Mouse (Mus musculus) layer of hippocampus, postnatal 14 days (tissue): ENCODE results near the gene Trim46. TPM values are rescaled to one million over a fixed set of nuclear protein-coding genes. Genes with fewer than 3 reads are reported as not detected.

Source experiments
- DNase-seq, 2 experiments: peaks; one replicate each; pipeline ENCODE4 v3.0.0; 2021 to 2022; ENCODE audit warnings: low spot score in 2 of 2, mixed read lengths in 1 of 2
- long read RNA-seq, 2 experiments: library from polyadenylated mRNA; stranded (forward); transcript quantifications; one replicate each; pipeline ENCODE4 v2.0.0; 2021
- total RNA-seq, 2 experiments: library from RNA; stranded (reverse); gene quantifications; 2 replicates each; pipeline ENCODE4 v1.2.3; 2021

Gene Trim46
- 10 to 100 TPM; 97.0 to 99.4 TPM for total RNA-seq
- long read RNA-seq, experiment 1, transcript Trim46-201 (10 exons, 3,122 nt) = major isoform, 16 of 65 reads
- long read RNA-seq, experiment 1, partial matches to known transcripts = 14 of 65 reads
- long read RNA-seq, experiment 1, other reads (novel, unspliced or antisense) = 30 of 65 reads
- long read RNA-seq, experiment 2, transcript Trim46-201 (10 exons, 3,122 nt) = major isoform, 11 of 66 reads
- long read RNA-seq, experiment 2, partial matches to known transcripts = 24 of 66 reads
- long read RNA-seq, experiment 2, other reads (novel, unspliced or antisense) = 28 of 66 reads

- DNase-seq = peak; percentile 87 to 93
These were observed at the start of gene Trim46 for GRCm38 (mm10) chr3:89246261-89247100. TSS of gene Trim46 (minus strand) at chr3:89246309.

GRCm38 (mm10) chr3:89295685-89296230 is 49.6 kb upstream of the Trim46 start:
- DNase-seq = no peak

- DNase-seq = no peak
These were observed 48.1 kb upstream of the Trim46 start for GRCm38 (mm10) chr3:89294195-89294594.

GRCm38 (mm10) chr3:89293247-89293918 is 47.3 kb upstream of the Trim46 start:
- DNase-seq = no peak

GRCm38 (mm10) chr3:89292303-89292702 is 46.2 kb upstream of the Trim46 start:
- DNase-seq = no peak

GRCm38 (mm10) chr3:89291874-89292273 is 45.8 kb upstream of the Trim46 start:
- DNase-seq = no peak

GRCm38 (mm10) chr3:89288503-89288928 is 42.4 kb upstream of the Trim46 start:
- no peak for DNase-seq

DNA sequence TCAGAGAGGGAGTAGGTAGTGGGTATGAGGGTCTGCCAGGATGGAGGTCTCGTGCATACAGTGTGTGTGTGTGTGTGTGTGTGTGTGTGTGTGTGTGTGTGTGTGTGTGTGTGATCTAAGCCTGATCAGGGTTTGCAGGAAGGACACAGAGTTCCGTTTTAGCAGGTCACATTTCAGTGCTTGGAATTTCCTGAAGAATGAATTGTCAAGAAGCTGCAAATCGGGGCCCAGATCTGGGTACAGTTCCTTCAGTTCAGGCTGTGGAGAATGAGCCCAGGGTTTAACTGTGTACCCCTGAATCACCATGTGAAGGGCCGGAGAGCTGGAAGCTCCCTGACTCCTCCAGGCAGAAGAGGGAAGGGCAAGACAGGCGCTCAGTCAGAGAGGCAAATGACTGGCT is 41.2 kb upstream of the Trim46 start:
- no peak for DNase-seq

- DNase-seq = no peak
These were observed 39.4 kb upstream of the Trim46 start for GRCm38 (mm10) chr3:89285526-89285925.

GRCm38 (mm10) chr3:89284261-89284660 is 38.2 kb upstream of the Trim46 start:
- DNase-seq = no peak

- no peak for DNase-seq
These were observed 36.2 kb upstream of the Trim46 start for GRCm38 (mm10) chr3:89282291-89282643.

DNA sequence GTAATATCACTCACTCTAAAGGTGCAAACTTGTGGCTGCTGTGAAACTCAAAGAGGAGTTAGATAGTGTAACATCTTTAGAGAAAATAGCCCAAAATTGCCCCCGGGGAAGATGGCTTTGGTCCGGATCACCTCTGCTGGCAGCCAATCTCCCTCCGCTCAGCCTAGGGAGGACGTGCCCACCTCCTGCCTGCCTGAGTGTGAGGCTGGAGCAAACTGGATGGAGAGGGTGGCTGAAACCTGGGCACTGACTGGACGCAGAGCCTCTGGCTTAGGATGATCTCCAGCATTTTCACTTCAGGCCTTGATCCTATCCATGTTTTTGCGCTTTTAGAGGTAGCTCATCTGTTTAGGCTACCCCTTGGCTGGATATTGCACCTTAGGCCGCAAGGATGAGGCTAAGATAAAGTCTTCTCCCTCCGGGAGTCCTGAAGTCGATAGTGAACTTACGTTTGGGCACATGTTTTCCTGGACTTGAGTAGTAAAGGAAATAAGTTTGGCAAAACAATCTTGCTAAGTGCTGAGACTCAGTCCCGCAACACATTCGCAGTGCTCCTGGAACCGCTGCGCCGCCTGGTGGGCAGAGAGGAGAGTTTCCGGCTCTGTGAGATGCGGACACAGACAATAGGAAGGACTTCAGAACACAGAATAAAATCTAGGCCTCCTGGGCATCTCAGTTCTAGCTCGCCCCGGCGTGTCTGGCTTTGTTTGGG is 35.6 kb upstream of the Trim46 start:
- peak; percentile 81 to 88 for DNase-seq

GRCm38 (mm10) chr3:89280606-89281511 is 34.8 kb upstream of the Trim46 start, which contains the start of gene Efna1:
TSS of gene Efna1 (minus strand) at chr3:89281142.
- peak in 1 of 2 experiments; percentile 35 for DNase-seq

DNA sequence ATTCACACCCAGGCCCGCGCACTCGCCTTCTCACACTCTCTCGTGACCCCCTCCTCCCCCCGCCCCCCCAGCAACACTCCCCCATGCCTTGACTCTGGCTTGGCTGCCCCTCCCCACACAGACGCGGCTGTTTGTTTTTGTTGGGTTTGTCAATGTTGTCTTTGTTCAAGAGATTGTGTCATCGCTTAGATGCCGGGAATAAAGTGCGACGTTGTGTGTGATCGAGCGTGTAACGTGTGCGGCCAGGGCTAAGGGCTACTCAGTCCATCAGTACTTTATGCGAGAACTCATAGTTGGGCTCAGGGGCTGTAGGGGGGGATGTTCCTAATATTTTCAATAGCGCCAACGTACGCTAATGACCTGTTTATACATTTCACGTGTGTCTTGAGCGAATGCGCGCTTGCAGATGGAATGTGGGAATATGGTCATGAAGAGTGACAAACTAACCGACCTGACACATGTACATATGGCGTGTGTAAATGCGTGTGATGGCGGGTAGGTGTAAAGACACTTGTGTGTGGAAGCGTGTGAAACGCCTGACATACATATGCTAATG is 34.0 kb upstream of the Trim46 start:
- no peak for DNase-seq

DNA sequence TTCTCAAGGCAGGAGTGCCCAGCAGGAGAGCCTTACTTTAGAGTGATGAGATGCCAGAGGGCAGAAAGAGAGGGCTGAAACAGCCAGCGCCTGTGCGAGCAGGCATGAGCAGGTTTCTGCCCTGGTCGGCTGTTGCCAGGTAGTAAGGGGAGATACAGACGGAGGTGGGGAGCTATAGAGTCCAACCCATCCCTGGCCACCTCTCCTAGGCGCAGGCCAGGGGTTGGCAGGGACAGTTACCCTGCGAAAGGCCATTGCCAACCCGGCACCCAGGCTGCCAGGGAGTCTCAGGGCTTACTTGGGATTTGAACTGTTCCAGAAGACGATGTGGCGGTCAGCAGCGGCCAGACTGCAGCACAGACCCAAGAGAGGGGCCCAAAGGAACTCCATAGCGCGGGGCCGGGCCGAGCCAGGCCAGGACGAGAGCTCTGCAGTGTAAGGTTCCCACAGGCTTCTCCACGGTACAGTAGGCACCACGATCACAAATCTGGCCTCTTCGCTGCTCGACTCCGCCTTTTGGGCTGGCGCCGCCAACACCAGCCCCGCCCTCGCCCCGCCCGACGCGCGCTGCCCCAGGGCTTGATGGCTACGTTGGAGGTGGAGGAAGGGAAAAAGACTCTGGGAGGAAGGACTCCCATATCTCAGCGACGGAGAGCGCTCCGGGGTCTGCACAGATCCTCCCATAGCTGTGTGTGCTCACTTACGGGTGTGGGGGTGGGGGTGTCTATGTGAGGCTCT is 33.2 kb upstream of the Trim46 start:
- peak; percentile 70 to 75 for DNase-seq

DNA sequence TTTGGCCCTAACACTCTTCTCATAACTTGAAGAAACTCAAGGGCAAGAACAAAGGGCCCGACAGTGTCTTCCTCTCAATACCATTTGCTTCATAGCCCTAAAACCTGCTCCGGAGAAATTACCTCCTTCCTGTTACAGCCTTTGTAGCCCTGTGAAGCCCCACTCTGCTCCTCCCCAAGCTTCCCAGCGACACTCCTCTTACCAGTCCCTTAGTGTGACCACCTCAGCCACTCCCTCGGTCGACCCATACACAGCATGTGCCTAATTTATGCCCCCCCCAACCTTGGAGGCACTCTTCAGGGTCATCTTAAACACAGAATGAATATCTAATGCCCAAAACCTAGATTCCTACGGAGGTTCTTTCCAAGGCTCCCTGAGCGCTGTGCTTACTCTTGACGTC is 32.5 kb upstream of the Trim46 start:
- no peak for DNase-seq

- DNase-seq = no peak
These were observed 32.0 kb upstream of the Trim46 start for GRCm38 (mm10) chr3:89278107-89278506.

DNA sequence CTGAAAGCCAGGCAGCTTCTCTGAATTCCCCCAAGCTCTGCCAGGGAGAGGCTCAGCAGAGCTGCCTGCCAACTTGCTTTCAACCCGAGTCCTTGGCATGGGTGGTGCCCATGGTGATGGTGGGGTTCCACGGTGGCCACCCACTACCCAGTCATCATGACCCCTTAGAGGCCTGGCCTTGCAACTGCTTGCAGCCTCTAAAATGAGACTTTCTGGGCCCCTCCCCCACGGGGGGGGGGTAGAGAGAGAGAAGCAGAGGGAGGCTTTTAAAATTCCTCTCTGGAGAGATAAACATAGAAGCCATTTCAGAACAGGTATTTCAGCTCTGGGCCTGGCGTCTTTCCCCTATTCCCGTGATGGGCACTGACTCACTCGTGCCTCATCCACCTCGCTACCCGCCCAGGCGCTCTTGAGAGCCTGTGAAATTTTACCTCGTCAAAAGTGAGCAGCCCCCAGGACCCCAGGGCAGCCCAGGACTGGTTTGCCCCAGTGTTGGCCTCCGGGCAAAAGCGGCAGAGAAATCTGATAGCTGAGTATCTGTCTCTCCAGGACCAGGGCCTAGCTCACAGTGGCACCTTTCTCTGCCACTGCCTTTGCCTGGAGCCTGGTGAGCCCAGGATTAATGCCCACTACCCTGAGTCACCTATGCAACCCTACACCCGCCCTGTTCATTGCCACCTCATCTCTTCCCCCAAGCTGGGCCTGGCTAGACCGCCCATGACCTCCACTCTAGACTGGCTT is 31.3 kb upstream of the Trim46 start:
- no peak for DNase-seq
